Mouse (Mus musculus) monocyte, adult 2 months (primary cell): ENCODE results near the gene 4933428G20Rik.

Experiments used
- DNase-seq, 2 experiments: peaks; one replicate each; pipeline ENCODE4 v3.0.0; 2022; ENCODE audit warnings: low spot score in 2 of 2, low read depth in 1 of 2

Gene 4933428G20Rik

GRCm38 (mm10) chr11:97533653-97534052, 33.5 kb upstream of the 4933428G20Rik start:
- no peak for DNase-seq

GRCm38 (mm10) chr11:97532950-97533582, 32.9 kb upstream of the 4933428G20Rik start:
- peak in 1 of 2 experiments; percentile 44 for DNase-seq

DNA sequence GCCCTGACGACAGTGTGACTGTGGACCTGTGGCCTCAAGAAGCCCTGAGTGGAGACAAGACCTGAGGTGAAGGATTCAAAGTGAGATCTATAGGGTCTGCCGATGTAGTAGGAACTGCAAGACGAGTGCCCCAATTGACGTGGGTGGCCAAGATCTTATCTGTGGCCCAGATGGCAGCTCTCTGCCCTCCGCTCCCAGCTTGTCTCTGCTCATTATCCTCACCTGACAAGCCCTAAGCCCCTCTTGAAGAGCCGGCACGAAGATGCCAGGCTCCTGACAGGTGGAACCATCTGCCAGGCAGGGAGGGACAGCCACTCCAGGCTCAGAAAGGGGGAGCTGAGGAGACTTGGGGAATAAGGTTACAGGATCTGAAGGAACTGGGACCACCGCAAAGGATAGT, 32.2 kb upstream of the 4933428G20Rik start:
- no peak for DNase-seq

GRCm38 (mm10) chr11:97531381-97532260, 31.5 kb upstream of the 4933428G20Rik start:
- peak; percentile 53 to 77 for DNase-seq

- no peak for DNase-seq
Observed at GRCm38 (mm10) chr11:97530961-97531360, 30.8 kb upstream of the 4933428G20Rik start.

DNA sequence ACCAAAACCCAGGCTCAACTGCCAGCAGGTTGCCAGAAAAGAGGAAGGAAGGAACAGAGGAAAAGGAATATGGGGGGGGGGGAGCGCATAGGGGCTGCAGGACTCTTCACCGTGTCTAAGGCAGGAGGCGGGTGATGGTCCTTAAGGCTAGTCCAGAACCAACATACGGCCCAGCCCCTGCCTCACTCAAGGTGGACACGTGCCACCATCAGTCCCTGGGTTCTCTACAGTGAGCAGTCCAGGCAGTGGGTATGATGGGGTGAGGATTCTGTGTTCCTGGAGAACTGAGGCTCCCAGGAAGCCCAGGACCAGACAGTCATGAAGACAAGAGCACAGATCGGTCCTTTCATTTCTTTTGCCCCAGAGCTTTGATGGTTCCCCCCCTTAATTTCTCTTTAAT, 29.9 kb upstream of the 4933428G20Rik start:
- DNase-seq, result no peak

GRCm38 (mm10) chr11:97528282-97528808, 28.2 kb upstream of the 4933428G20Rik start:
- no peak for DNase-seq

GRCm38 (mm10) chr11:97525313-97525712, 25.2 kb upstream of the 4933428G20Rik start:
- DNase-seq, result no peak

GRCm38 (mm10) chr11:97524306-97524705, 24.2 kb upstream of the 4933428G20Rik start:
- no peak for DNase-seq

DNA sequence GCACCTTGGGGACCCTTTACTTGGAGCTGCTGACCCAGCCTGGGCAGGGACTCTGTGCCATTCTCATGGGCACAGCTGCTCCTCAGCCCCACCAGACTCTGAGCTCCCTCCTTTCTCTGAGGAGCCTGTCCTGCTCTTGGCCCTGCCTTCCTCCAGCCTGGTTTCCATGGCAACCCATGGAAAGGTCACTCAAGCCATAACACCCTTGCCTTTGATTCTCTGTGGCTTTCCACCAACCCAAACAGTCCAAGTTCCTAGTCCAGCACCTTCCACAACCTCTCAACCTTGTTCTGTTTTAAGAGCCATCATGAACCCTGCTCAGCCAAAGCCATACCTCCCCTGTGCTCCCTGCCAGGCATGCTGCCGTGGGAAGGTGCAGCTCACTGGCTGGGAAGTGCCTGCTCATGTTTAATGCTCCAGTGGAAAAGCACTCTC, 23.7 kb upstream of the 4933428G20Rik start:
- DNase-seq, result no peak

- DNase-seq, result no peak
Observed at GRCm38 (mm10) chr11:97523107-97523506, 23.0 kb upstream of the 4933428G20Rik start.

DNA sequence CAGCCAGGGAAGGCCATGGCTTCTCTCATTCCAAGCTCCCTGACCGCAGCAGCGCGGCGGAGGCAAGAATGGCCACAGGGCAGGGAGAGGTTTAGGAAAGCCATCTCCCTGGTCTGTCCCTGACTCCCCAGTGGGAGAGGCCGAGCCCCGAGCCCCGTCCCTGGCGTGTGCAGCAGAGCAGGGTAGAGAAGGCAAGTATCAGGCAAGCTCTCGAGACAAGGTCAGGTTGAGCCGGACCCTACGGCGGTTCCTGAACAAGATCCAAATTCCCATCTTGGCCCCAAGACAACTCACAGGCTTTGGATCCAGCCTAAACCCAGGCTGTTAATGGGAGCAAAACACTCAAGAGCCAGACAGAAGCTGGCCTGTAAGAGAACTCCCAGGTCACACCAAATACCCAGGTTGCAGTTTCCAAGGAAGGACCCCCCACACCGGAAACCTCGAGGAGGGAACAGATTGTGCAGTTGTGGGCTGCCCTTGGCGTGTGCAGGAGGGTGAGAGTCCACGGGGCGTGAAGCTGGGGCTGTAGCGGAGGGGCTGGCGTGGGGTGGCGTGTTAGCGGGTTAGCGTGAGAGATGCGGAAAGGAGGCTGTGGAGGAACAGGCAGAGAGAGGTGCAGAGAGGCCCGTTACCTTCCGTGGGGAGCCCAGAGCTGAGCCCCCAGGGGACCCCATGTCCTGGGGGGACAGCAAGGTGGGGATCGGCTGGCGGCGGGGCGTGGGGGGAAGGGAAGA, 21.8 kb upstream of the 4933428G20Rik start:
- DNase-seq, result no peak

DNA sequence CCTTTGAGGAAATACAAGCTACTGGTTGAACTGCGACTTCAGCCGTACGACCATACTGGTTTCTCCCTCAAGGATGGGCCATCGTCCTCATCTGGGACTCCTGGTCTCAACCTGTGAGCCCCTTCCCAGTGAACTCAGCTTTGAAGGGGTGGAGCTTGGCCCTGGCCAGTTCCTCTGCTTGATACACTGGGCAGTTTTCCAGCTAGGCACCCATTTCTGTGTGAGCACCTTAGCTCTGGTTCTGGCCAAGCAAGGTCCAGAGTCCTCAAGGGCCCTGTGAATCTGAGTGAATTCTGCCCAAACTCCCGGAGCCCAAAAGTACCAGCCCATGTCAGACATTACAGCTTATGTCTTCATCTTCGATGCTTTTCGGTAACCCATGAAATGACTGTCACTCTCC, 20.4 kb upstream of the 4933428G20Rik start:
- DNase-seq, result no peak

GRCm38 (mm10) chr11:97513066-97513465, 12.9 kb upstream of the 4933428G20Rik start:
- DNase-seq, result no peak

GRCm38 (mm10) chr11:97512511-97512910, 12.4 kb upstream of the 4933428G20Rik start:
- no peak for DNase-seq

DNA sequence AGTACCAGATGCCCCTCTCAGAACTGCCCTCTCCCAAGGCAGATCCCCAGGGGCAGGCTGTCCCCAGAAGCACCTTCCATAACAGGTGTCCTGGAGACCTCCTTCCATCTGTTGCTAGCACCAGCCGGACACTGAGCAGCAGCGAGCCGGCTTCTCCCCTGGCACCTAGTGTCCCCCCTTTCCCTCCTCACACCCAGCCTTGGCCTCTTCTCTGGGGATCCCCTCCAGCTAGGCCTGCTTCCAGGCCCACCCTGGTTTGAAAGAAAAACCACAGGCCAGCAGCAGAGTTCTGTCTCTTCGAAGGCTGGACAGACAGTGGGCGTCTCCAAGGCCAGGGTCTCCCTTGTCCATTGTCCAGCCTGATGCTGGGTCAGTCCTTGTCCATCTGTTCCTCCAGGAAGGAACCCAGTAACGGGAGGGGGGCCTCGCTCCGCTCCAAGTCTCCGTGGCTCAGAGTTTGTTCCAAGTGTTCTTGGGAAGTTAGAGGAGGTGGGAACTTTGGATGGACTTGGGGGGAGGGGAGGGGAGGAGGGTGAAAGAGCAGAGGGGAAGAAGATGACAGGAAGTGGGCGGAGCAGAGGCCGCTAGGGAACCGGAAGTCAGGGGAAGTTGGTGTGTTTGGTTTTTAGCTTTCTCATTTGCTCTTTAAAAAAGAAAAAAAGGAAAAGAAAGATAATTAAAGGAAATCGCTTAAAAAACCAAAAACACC, 11.7 kb upstream of the 4933428G20Rik start:
- no peak for DNase-seq

DNA sequence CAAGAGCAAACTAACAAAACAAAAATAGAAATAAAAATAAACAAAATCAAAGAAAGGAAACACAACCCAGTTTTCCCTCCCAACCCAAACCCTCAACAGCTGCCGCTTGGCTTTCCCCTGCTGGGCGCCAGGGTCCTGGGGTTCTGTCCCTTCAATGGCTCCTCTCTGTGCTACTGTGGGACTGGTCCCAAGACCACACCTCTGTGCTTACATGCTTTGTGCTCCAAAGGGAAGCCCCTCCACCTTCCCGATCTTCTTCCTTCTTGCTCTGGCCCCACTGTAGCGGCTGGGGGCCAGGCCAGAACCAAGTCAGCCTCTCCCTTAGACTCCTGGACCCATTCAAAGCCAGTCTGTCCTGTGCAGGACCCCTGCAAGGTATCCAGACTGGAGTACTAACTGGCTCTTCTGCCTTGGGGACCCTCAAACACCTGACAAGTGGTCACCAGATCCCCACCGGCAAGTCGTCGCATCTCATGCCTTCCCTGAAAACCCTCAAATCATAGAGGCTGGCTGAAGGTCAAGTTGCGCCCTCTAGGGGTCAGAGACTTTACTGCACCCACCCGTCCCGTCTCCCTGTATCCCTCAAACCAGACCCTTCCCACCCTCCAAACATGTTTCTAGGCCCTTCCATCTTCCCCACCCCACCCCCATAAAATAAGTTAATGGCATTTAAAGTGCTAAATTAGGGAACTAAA, 11.0 kb upstream of the 4933428G20Rik start:
- DNase-seq, result peak in 1 of 2 experiments; percentile 51

GRCm38 (mm10) chr11:97509715-97510485, 9.8 kb upstream of the 4933428G20Rik start:
- no peak for DNase-seq

DNA sequence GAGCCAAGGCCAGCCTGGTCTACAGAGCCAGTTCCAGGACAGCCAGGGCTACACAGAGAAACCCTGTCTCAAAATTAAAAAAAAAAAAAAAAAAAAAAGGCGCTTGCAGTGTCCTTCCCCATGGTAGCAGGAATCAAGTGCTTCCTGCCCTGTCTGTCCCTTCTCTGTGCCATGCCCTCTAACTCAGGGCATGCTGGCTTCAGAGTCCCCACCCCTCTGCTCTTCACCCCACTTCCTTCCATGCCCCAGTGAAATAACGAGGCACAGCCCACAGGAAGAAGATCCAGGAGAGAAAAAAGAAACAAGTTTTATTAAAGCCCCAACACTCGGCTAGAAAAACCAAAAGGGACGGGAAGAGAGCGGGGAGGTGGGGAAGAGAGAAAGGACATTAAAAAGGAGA, 8.9 kb upstream of the 4933428G20Rik start:
- no peak for DNase-seq
